Comparison of ENCODE assay signal across 17 mouse cellular contexts in genomic region chr5:140127981-140128380, GRCm38 (mm10).
DNase-seq lines count a peak whose midpoint lies in the region; ATAC-seq and TF ChIP-seq lines count a peak whose summit lies in the region.
"Had no signal": no experiment of that assay in that cellular context is flagged by ENCODE, and none has a peak within 500 bp of the region (broad histone marks: within the 10 kb centered on the region; RNA-seq: fewer than 3 reads in every experiment).

No protein-coding gene starts in this region.

- no peak for TF ChIP-seq POLR2A in limb, embryonic 14.5 days (IDR thresholded peaks at IDR 0.05; ENCODE audit: borderline replicate concordance, extremely low read depth, insufficient read depth, insufficient read length)

- ATAC-seq in hindbrain, embryonic 13.5 days (ENCODE audit: low FRiP score): 0 out of 2 replicates have a peak, but pooled peaks have one; percentile 29
- ATAC-seq in hindbrain, postnatal 0 days: no peak
- no peak for ATAC-seq in embryonic facial prominence, embryonic 12.5 days (ENCODE audit: insufficient number of reproducible peaks, insufficient read depth, low FRiP score, low TSS enrichment)
- ATAC-seq in limb, embryonic 14.5 days (ENCODE audit: low FRiP score, low read depth): peak; percentile 19; the same call in 1 of the 2 replicates
- ATAC-seq: intestine, embryonic 15.5 days; liver, postnatal 0 days had no signal

- H3K4me3 ChIP-seq in hindbrain, embryonic 13.5 days: no peak overlapping the region
- H3K4me3 ChIP-seq in hindbrain, postnatal 0 days (ENCODE audit: low read length): no peak overlapping the region
- H3K4me3 ChIP-seq in embryonic facial prominence, embryonic 12.5 days: no peak overlapping the region
- no peak overlapping the region for H3K4me3 ChIP-seq in limb, embryonic 14.5 days (replicated peaks; ENCODE audit: low read length)
- H3K4me3 ChIP-seq: heart, embryonic 12.5 days; intestine, embryonic 15.5 days had no signal

- no peaks in the 10 kb centered on the region for H3K9me3 ChIP-seq in hindbrain, embryonic 13.5 days
- H3K9me3 ChIP-seq in hindbrain, postnatal 0 days (ENCODE audit: low read length): no peaks in the 10 kb centered on the region
- H3K9me3 ChIP-seq in embryonic facial prominence, embryonic 12.5 days: no peaks in the 10 kb centered on the region
- H3K9me3 ChIP-seq in limb, embryonic 14.5 days (ENCODE audit: control insufficient read depth, low read length): no peaks in the 10 kb centered on the region
- H3K9me3 ChIP-seq: heart, embryonic 12.5 days; intestine, embryonic 15.5 days had no signal

- H3K27ac ChIP-seq in hindbrain, embryonic 13.5 days: peak overlapping the region; percentile 87
- no peak overlapping the region for H3K27ac ChIP-seq in hindbrain, postnatal 0 days
- peak overlapping the region; percentile 50; the same call in 1 of the 2 replicates for H3K27ac ChIP-seq in embryonic facial prominence, embryonic 12.5 days
- no peak overlapping the region for H3K27ac ChIP-seq in limb, embryonic 14.5 days (replicated peaks; ENCODE audit: low read depth, low read length)
- H3K27ac ChIP-seq: intestine, embryonic 15.5 days had no signal

- 59% methylated on average over 7 of the region's 7 CpGs for WGBS in hindbrain, embryonic 13.5 days
- 77% methylated on average over 7 of the region's 7 CpGs for WGBS in hindbrain, postnatal 0 days
- WGBS in embryonic facial prominence, embryonic 12.5 days: 71% methylated on average over 7 of the region's 7 CpGs
- 27% methylated on average over 7 of the region's 7 CpGs for WGBS in limb, embryonic 14.5 days

- peaks cover 51% of the 10 kb centered on the region for H3K4me1 ChIP-seq in hindbrain, embryonic 13.5 days (replicated peaks)
- no peaks in the 10 kb centered on the region for H3K4me1 ChIP-seq in hindbrain, postnatal 0 days (ENCODE audit: insufficient read depth, low read length)
- peaks cover 20% of the 10 kb centered on the region for H3K4me1 ChIP-seq in embryonic facial prominence, embryonic 12.5 days
- H3K4me1 ChIP-seq in limb, embryonic 14.5 days (ENCODE audit: control insufficient read depth, insufficient read depth, low read length): peaks cover 23% of the 10 kb centered on the region
- H3K4me1 ChIP-seq: heart, embryonic 12.5 days; intestine, embryonic 15.5 days had no signal

- no peak for TF ChIP-seq CTCF in hindbrain, postnatal 0 days (IDR thresholded peaks at IDR 0.05; ENCODE audit: low read depth)

- H3K9ac ChIP-seq in hindbrain, embryonic 13.5 days: no peak overlapping the region
- H3K9ac ChIP-seq in hindbrain, postnatal 0 days (replicated peaks; ENCODE audit: low read length): no peak overlapping the region
- H3K9ac ChIP-seq in embryonic facial prominence, embryonic 12.5 days: no peak overlapping the region
- H3K9ac ChIP-seq in limb, embryonic 14.5 days (ENCODE audit: low read depth, low read length, severe bottlenecking): no peak overlapping the region
- H3K9ac ChIP-seq: heart, embryonic 12.5 days; intestine, embryonic 15.5 days; liver, postnatal 0 days had no signal

- no peak for DNase-seq in hindbrain, postnatal 0 days (ENCODE audit: low spot score)
- DNase-seq in forelimb bud, embryonic 11.5 days (ENCODE audit: low read depth, low spot score): peak; percentile 46
- no peak for DNase-seq in limb, embryonic 14.5 days (ENCODE audit: low spot score)
- DNase-seq in thymus, adult 18-20 months: no peak
- no peak for DNase-seq in liver
- DNase-seq: adrenal gland, adult 2 months; cerebellum, adult 9-10 months; kidney, adult 9 months; liver, postnatal 0 days; lung, postnatal 10 days; right cerebral cortex, postnatal 14 days; spleen, adult 18-20 months; thymus, postnatal 36 days had no signal

- no peaks in the 10 kb centered on the region for H3K36me3 ChIP-seq in hindbrain, embryonic 13.5 days
- H3K36me3 ChIP-seq in hindbrain, postnatal 0 days (ENCODE audit: insufficient read depth, low read length): no peaks in the 10 kb centered on the region
- no peaks in the 10 kb centered on the region for H3K36me3 ChIP-seq in embryonic facial prominence, embryonic 12.5 days
- H3K36me3 ChIP-seq in limb, embryonic 14.5 days (ENCODE audit: control insufficient read depth, insufficient read depth, low read length): peaks cover 3% of the 10 kb centered on the region; the same call in 1 of the 2 replicates
- H3K36me3 ChIP-seq: heart, embryonic 12.5 days; intestine, embryonic 15.5 days had no signal

- H3K4me2 ChIP-seq in hindbrain, embryonic 13.5 days: no peak overlapping the region
- no peak overlapping the region for H3K4me2 ChIP-seq in hindbrain, postnatal 0 days (ENCODE audit: low read depth, low read length)
- no peak overlapping the region for H3K4me2 ChIP-seq in embryonic facial prominence, embryonic 12.5 days (replicated peaks)
- H3K4me2 ChIP-seq in limb, embryonic 14.5 days (replicated peaks; ENCODE audit: low read depth, low read length, severe bottlenecking): no peak overlapping the region
- H3K4me2 ChIP-seq: heart, embryonic 12.5 days; intestine, embryonic 15.5 days had no signal

- 0 out of 2 replicates have a peak, but pooled peaks cover 6% of the 10 kb centered on the region for H3K27me3 ChIP-seq in hindbrain, embryonic 13.5 days
- no peaks in the 10 kb centered on the region for H3K27me3 ChIP-seq in hindbrain, postnatal 0 days (ENCODE audit: insufficient read depth, low read length)
- no peaks in the 10 kb centered on the region for H3K27me3 ChIP-seq in embryonic facial prominence, embryonic 12.5 days
- no peaks in the 10 kb centered on the region for H3K27me3 ChIP-seq in limb, embryonic 14.5 days (ENCODE audit: control insufficient read depth, insufficient read depth, low read length)
- H3K27me3 ChIP-seq: heart, embryonic 12.5 days; intestine, embryonic 15.5 days had no signal

Comparison
In these comparisons a context has a peak if more than half of its experiments do, and no peak if none do; other contexts are left out.
1. ATAC-seq: peak in hindbrain, embryonic 13.5 days (single experiment) and limb, embryonic 14.5 days (single experiment); none in hindbrain, postnatal 0 days (single experiment) and embryonic facial prominence, embryonic 12.5 days (single experiment).
2. H3K27ac ChIP-seq: peak in hindbrain, embryonic 13.5 days (single experiment) and embryonic facial prominence, embryonic 12.5 days (single experiment); none in hindbrain, postnatal 0 days (single experiment) and limb, embryonic 14.5 days (single experiment).